ENCODE assay signal across 11 mouse cellular contexts in genomic region chr17:64407255-64408011, GRCm38 (mm10).
A peak's percentile ranks its signal among the peaks of the same experiment; 100 is the strongest.
DNase-seq lines count a peak whose midpoint lies in the region; ATAC-seq lines count a peak whose summit lies in the region.
"Had no signal": no experiment of that assay in that cellular context is flagged by ENCODE, and none has a peak within 500 bp of the region (broad histone marks: within the 10 kb centered on the region; RNA-seq: fewer than 3 reads in every experiment).

No protein-coding gene starts in this region.

- 62% methylated on average over 13 of the region's 13 CpGs for WGBS in forebrain, embryonic 14.5 days
- 74% methylated on average over 13 of the region's 13 CpGs for whole genome bisulfite sequencing in forebrain, embryonic 12.5 days
- WGBS in neural tube, embryonic 13.5 days = 38% methylated on average over 13 of the region's 13 CpGs

- ATAC-seq in forebrain, embryonic 14.5 days = peak; percentile 66; the same call in 1 of the 2 replicates
- no peak for ATAC-seq in forebrain, embryonic 12.5 days (ENCODE audit: low FRiP score)
- peak; percentile 47; the same call in 1 of the 2 replicates for ATAC-seq in neural tube, embryonic 13.5 days (ENCODE audit: low read depth)

- no peak overlapping the region for H3K4me3 ChIP-seq in forebrain, embryonic 14.5 days (ENCODE audit: low read depth, low read length)
- no peak overlapping the region for H3K4me3 ChIP-seq in forebrain, embryonic 12.5 days (replicated peaks)
- H3K4me3 ChIP-seq in neural tube, embryonic 13.5 days = no peak overlapping the region
- H3K4me3 ChIP-seq: lung, embryonic 15.5 days had no signal

- 0 out of 2 replicates have a peak, but pooled peaks cover 2% of the 10 kb centered on the region for H3K4me1 ChIP-seq in forebrain, embryonic 14.5 days (ENCODE audit: control insufficient read depth, insufficient read depth, low read length)
- no peaks in the 10 kb centered on the region for H3K4me1 ChIP-seq in forebrain, embryonic 12.5 days
- H3K4me1 ChIP-seq in neural tube, embryonic 13.5 days (replicated peaks) = peaks cover 14% of the 10 kb centered on the region
- H3K4me1 ChIP-seq: lung, embryonic 15.5 days had no signal

- no peak overlapping the region for H3K9ac ChIP-seq in forebrain, embryonic 14.5 days (ENCODE audit: low read length)
- H3K9ac ChIP-seq in forebrain, embryonic 12.5 days = no peak overlapping the region
- H3K9ac ChIP-seq in neural tube, embryonic 13.5 days = no peak overlapping the region
- H3K9ac ChIP-seq: lung, embryonic 15.5 days had no signal

- no peak overlapping the region for H3K27ac ChIP-seq in forebrain, embryonic 14.5 days (ENCODE audit: low read depth, low read length)
- no peak overlapping the region for H3K27ac ChIP-seq in forebrain, embryonic 12.5 days
- no peak overlapping the region for H3K27ac ChIP-seq in neural tube, embryonic 13.5 days (replicated peaks)
- H3K27ac ChIP-seq: lung, embryonic 15.5 days had no signal

- no peaks in the 10 kb centered on the region for H3K9me3 ChIP-seq in forebrain, embryonic 14.5 days (replicated peaks; ENCODE audit: control insufficient read depth, low read length)
- H3K9me3 ChIP-seq in forebrain, embryonic 12.5 days = no peaks in the 10 kb centered on the region
- H3K9me3 ChIP-seq in neural tube, embryonic 13.5 days = no peaks in the 10 kb centered on the region
- H3K9me3 ChIP-seq: lung, embryonic 15.5 days had no signal

- no peaks in the 10 kb centered on the region for H3K36me3 ChIP-seq in forebrain, embryonic 14.5 days (ENCODE audit: control insufficient read depth, insufficient read depth, low read length)
- H3K36me3 ChIP-seq in forebrain, embryonic 12.5 days (replicated peaks) = no peaks in the 10 kb centered on the region
- no peaks in the 10 kb centered on the region for H3K36me3 ChIP-seq in neural tube, embryonic 13.5 days
- H3K36me3 ChIP-seq: lung, embryonic 15.5 days had no signal

- no peak overlapping the region for H3K4me2 ChIP-seq in forebrain, embryonic 14.5 days (ENCODE audit: low read length)
- H3K4me2 ChIP-seq in forebrain, embryonic 12.5 days = no peak overlapping the region
- 0 out of 2 replicates have a peak overlapping the region, but pooled peaks have one; percentile 11 for H3K4me2 ChIP-seq in neural tube, embryonic 13.5 days
- H3K4me2 ChIP-seq: lung, embryonic 15.5 days had no signal

- DNase-seq in forebrain, embryonic 14.5 days (ENCODE audit: low spot score) = peak; percentile 36
- DNase-seq in neural tube, embryonic 10.5 days (ENCODE audit: extremely low spot score, low spot score) = no peak
- DNase-seq in layer of hippocampus, postnatal 36 days = peak; percentile 44
- DNase-seq in right cerebral cortex, postnatal 36 days (ENCODE audit: low spot score in 2 of 2) = peak; percentile 1 to 6
- DNase-seq in adrenal gland, adult 8-10 months = no peak
- DNase-seq in adrenal gland, postnatal 10 days = no peak
- DNase-seq: cerebellum, adult 11-12 months; kidney, adult 8-10 months had no signal

- no peaks in the 10 kb centered on the region for H3K27me3 ChIP-seq in forebrain, embryonic 14.5 days (replicated peaks; ENCODE audit: control insufficient read depth, insufficient read depth, low read length)
- H3K27me3 ChIP-seq in forebrain, embryonic 12.5 days = no peaks in the 10 kb centered on the region
- H3K27me3 ChIP-seq in neural tube, embryonic 13.5 days = no peaks in the 10 kb centered on the region
- H3K27me3 ChIP-seq: lung, embryonic 15.5 days had no signal

Comparison
In these comparisons a context has a peak if more than half of its experiments do, and no peak if none do; other contexts are left out.
1. DNase-seq: peak in forebrain, embryonic 14.5 days (single experiment), layer of hippocampus, postnatal 36 days (2 of 2) and right cerebral cortex, postnatal 36 days (2 of 2); none in neural tube, embryonic 10.5 days (single experiment), adrenal gland, adult 8-10 months (single experiment) and adrenal gland, postnatal 10 days (single experiment).